18 mouse cellular contexts compared by ENCODE assay signal in genomic region chr7:25435546-25435851, GRCm38 (mm10). TPM values are rescaled to one million over a fixed set of nuclear protein-coding genes. Genes with fewer than 3 reads are reported as not detected.
DNase-seq lines count a peak whose midpoint lies in the region; ATAC-seq and TF ChIP-seq lines count a peak whose summit lies in the region.
"Had no signal": no experiment of that assay in that cellular context is flagged by ENCODE, and none has a peak within 500 bp of the region (broad histone marks: within the 10 kb centered on the region; RNA-seq: fewer than 3 reads in every experiment).

No protein-coding gene starts in this region.

- H3K4me3 ChIP-seq in kidney, adult 2 months (ENCODE audit: insufficient read depth, low read depth, low read length) = no peak overlapping the region
- H3K4me3 ChIP-seq in kidney, embryonic 14.5 days (ENCODE audit: low read length) = no peak overlapping the region
- no peak overlapping the region for H3K4me3 ChIP-seq in midbrain, embryonic 10.5 days
- no peak overlapping the region for H3K4me3 ChIP-seq in midbrain, embryonic 11.5 days (ENCODE audit: low read depth, low read length)
- H3K4me3 ChIP-seq in intestine, embryonic 16.5 days (ENCODE audit: low read length) = no peak overlapping the region
- no peak overlapping the region for H3K4me3 ChIP-seq in stomach, embryonic 15.5 days (replicated peaks)
- H3K4me3 ChIP-seq: embryonic facial prominence, embryonic 12.5 days; forebrain, embryonic 12.5 days; neural tube, embryonic 15.5 days had no signal

- no peaks in the 10 kb centered on the region for H3K27me3 ChIP-seq in kidney, adult 2 months (replicated peaks; ENCODE audit: control insufficient read depth, insufficient read depth, low read length)
- no peaks in the 10 kb centered on the region for H3K27me3 ChIP-seq in kidney, embryonic 14.5 days (ENCODE audit: control insufficient read depth, insufficient read depth, low read length)
- no peaks in the 10 kb centered on the region for H3K27me3 ChIP-seq in midbrain, embryonic 10.5 days (ENCODE audit: low read depth, poor library complexity, severe bottlenecking)
- H3K27me3 ChIP-seq in midbrain, embryonic 11.5 days (ENCODE audit: control insufficient read depth, insufficient read depth, low read length) = no peaks in the 10 kb centered on the region
- no peaks in the 10 kb centered on the region for H3K27me3 ChIP-seq in intestine, embryonic 16.5 days (replicated peaks; ENCODE audit: control insufficient read depth, insufficient read depth, low read length)
- H3K27me3 ChIP-seq in stomach, embryonic 15.5 days (replicated peaks) = no peaks in the 10 kb centered on the region
- H3K27me3 ChIP-seq: embryonic facial prominence, embryonic 12.5 days; forebrain, embryonic 12.5 days; neural tube, embryonic 15.5 days had no signal

- TF ChIP-seq POLR2A in kidney, adult 2 months (IDR thresholded peaks at IDR 0.05; ENCODE audit: low read depth, low read length) = no peak

- peaks cover 5% of the 10 kb centered on the region for H3K4me1 ChIP-seq in kidney, adult 2 months (ENCODE audit: control insufficient read depth, insufficient read depth, low read length)
- H3K4me1 ChIP-seq in kidney, embryonic 14.5 days (ENCODE audit: control insufficient read depth, insufficient read depth, low read length) = peaks cover 11% of the 10 kb centered on the region; the same call in 1 of the 2 replicates
- H3K4me1 ChIP-seq in midbrain, embryonic 10.5 days = peaks cover 15% of the 10 kb centered on the region
- no peaks in the 10 kb centered on the region for H3K4me1 ChIP-seq in midbrain, embryonic 11.5 days (ENCODE audit: control insufficient read depth, insufficient read depth, low read length)
- peaks cover 10% of the 10 kb centered on the region for H3K4me1 ChIP-seq in intestine, embryonic 16.5 days (ENCODE audit: control insufficient read depth, insufficient read depth, low read length)
- H3K4me1 ChIP-seq in stomach, embryonic 15.5 days = peaks cover 23% of the 10 kb centered on the region; the same call in 1 of the 2 replicates

- WGBS in kidney, adult 2 months = 86% methylated on average over 2 of the region's 2 CpGs
- 78% methylated on average over 2 of the region's 2 CpGs for WGBS in kidney, embryonic 14.5 days
- WGBS in midbrain, embryonic 10.5 days = 70% methylated on average over 2 of the region's 2 CpGs
- WGBS in midbrain, embryonic 11.5 days = 89% methylated on average over 2 of the region's 2 CpGs
- 83% methylated on average over 2 of the region's 2 CpGs for WGBS in intestine, embryonic 16.5 days
- WGBS in stomach, embryonic 15.5 days = 87% methylated on average over 2 of the region's 2 CpGs

- ATAC-seq in kidney, embryonic 14.5 days (ENCODE audit: low FRiP score, low TSS enrichment) = no peak
- no peak for ATAC-seq in midbrain, embryonic 11.5 days (ENCODE audit: low FRiP score)
- no peak for ATAC-seq in intestine, embryonic 16.5 days
- no peak for ATAC-seq in stomach, embryonic 15.5 days (ENCODE audit: insufficient read depth, low FRiP score, low read depth)
- no peak for ATAC-seq in CD4-positive, CD25-positive, alpha-beta regulatory T cell, adult 4 months
- no peak for ATAC-seq in erythroid progenitor cell, adult 5-6 weeks (replicated peaks; ENCODE audit: low FRiP score, poor library complexity, severe bottlenecking)
- ATAC-seq: midbrain, embryonic 16.5 days had no signal

- peak overlapping the region; percentile 82 for H3K27ac ChIP-seq in kidney, adult 2 months (ENCODE audit: insufficient read depth, low read depth, low read length)
- no peak overlapping the region for H3K27ac ChIP-seq in kidney, embryonic 14.5 days (ENCODE audit: low read depth, low read length)
- H3K27ac ChIP-seq in midbrain, embryonic 10.5 days (replicated peaks) = 0 out of 2 replicates have a peak overlapping the region, but pooled peaks have one; percentile 7
- no peak overlapping the region for H3K27ac ChIP-seq in midbrain, embryonic 11.5 days (ENCODE audit: low read depth, low read length)
- H3K27ac ChIP-seq in intestine, embryonic 16.5 days (ENCODE audit: low read length) = peak overlapping the region; percentile 25; the same call in 1 of the 2 replicates
- H3K27ac ChIP-seq in stomach, embryonic 15.5 days = peak overlapping the region; percentile 48; the same call in 1 of the 2 replicates
- H3K27ac ChIP-seq: embryonic facial prominence, embryonic 12.5 days; forebrain, embryonic 12.5 days; liver, embryonic 14.5 days; neural tube, embryonic 15.5 days had no signal

- DNase-seq in kidney, adult 2 months = no peak
- no peak for DNase-seq in midbrain, embryonic 10.5 days (ENCODE audit: low spot score)
- no peak for DNase-seq in midbrain, embryonic 11.5 days (ENCODE audit: low spot score, missing footprints)
- DNase-seq: cerebellum, adult 8-10 months; gastrocnemius, postnatal 36 days had no signal

- H3K9me3 ChIP-seq in kidney, embryonic 14.5 days (ENCODE audit: control insufficient read depth, low read length) = no peaks in the 10 kb centered on the region
- H3K9me3 ChIP-seq in midbrain, embryonic 10.5 days (replicated peaks) = no peaks in the 10 kb centered on the region
- no peaks in the 10 kb centered on the region for H3K9me3 ChIP-seq in midbrain, embryonic 11.5 days (ENCODE audit: control insufficient read depth, low read length)
- H3K9me3 ChIP-seq in intestine, embryonic 16.5 days (ENCODE audit: control insufficient read depth, low read length) = no peaks in the 10 kb centered on the region
- no peaks in the 10 kb centered on the region for H3K9me3 ChIP-seq in stomach, embryonic 15.5 days
- H3K9me3 ChIP-seq: embryonic facial prominence, embryonic 12.5 days; forebrain, embryonic 12.5 days; neural tube, embryonic 15.5 days had no signal

- no peak overlapping the region for H3K9ac ChIP-seq in kidney, embryonic 14.5 days (ENCODE audit: low read depth, low read length)
- H3K9ac ChIP-seq in midbrain, embryonic 11.5 days (ENCODE audit: low read length) = no peak overlapping the region
- H3K9ac ChIP-seq in intestine, embryonic 16.5 days (ENCODE audit: low read depth, low read length) = no peak overlapping the region
- no peak overlapping the region for H3K9ac ChIP-seq in stomach, embryonic 15.5 days
- H3K9ac ChIP-seq: embryonic facial prominence, embryonic 12.5 days; forebrain, embryonic 12.5 days; liver, embryonic 14.5 days; neural tube, embryonic 15.5 days had no signal

- TF ChIP-seq CTCF in kidney, adult 2 months (conservative IDR thresholded peaks at IDR 0.05; ENCODE audit: insufficient read depth, insufficient read length, low read depth, low read length) = no peak

- no peak overlapping the region for H3K4me2 ChIP-seq in kidney, embryonic 14.5 days (replicated peaks; ENCODE audit: low read depth, low read length)
- no peak overlapping the region for H3K4me2 ChIP-seq in midbrain, embryonic 11.5 days
- H3K4me2 ChIP-seq in intestine, embryonic 16.5 days (ENCODE audit: low read depth, low read length) = no peak overlapping the region
- H3K4me2 ChIP-seq in stomach, embryonic 15.5 days = no peak overlapping the region
- H3K4me2 ChIP-seq: embryonic facial prominence, embryonic 12.5 days; forebrain, embryonic 12.5 days; neural tube, embryonic 15.5 days had no signal

- no peaks in the 10 kb centered on the region for H3K36me3 ChIP-seq in kidney, adult 2 months (ENCODE audit: control insufficient read depth, insufficient read depth, low read length)
- no peaks in the 10 kb centered on the region for H3K36me3 ChIP-seq in kidney, embryonic 14.5 days (ENCODE audit: control insufficient read depth, insufficient read depth, low read length)
- no peaks in the 10 kb centered on the region for H3K36me3 ChIP-seq in midbrain, embryonic 10.5 days
- H3K36me3 ChIP-seq in midbrain, embryonic 11.5 days (ENCODE audit: control insufficient read depth, insufficient read depth, low read length) = no peaks in the 10 kb centered on the region
- H3K36me3 ChIP-seq in intestine, embryonic 16.5 days (ENCODE audit: control insufficient read depth, insufficient read depth, low read length) = no peaks in the 10 kb centered on the region
- no peaks in the 10 kb centered on the region for H3K36me3 ChIP-seq in stomach, embryonic 15.5 days
- H3K36me3 ChIP-seq: embryonic facial prominence, embryonic 12.5 days; forebrain, embryonic 12.5 days; neural tube, embryonic 15.5 days had no signal

RNA-seq across cellular contexts. Expression of gene Cxcl17, which starts 22.8 kb away (rescaled TPM):
- polyA plus RNA-seq in kidney, adult 2 months (2012; rRNA removed) = 0.11 and 0.18 TPM in 2 replicates
- polyA plus RNA-seq in kidney, embryonic 14.5 days (2014; fragmentation: Nextera tagmentation; extraction: Ambion mirVana) = 0.27 and 0.30 TPM in 2 replicates
- polyA plus RNA-seq in midbrain, embryonic 10.5 days (2016; fragmentation: Nextera tagmentation; extraction: Ambion mirVana) = 0.31 and 0.37 TPM in 2 replicates
- 0.18 and 0.22 TPM in 2 replicates for polyA plus RNA-seq in midbrain, embryonic 11.5 days (2014; fragmentation: Nextera tagmentation; extraction: Ambion mirVana)
- polyA plus RNA-seq in intestine, embryonic 16.5 days (2015; fragmentation: Nextera tagmentation; extraction: Ambion mirVana) = 0.18 and 0.43 TPM in 2 replicates
- polyA plus RNA-seq in stomach, embryonic 15.5 days (2015; fragmentation: Nextera tagmentation; extraction: Ambion mirVana) = 0.36 and 0.42 TPM in 2 replicates
- polyA plus RNA-seq in CD4-positive, CD25-positive, alpha-beta regulatory T cell, adult 4 months (2017; shearing (Covaris generic)) = not detected
- not detected in 2 replicates for total RNA-seq in erythroid progenitor cell, adult 5-6 weeks (2015; ENCODE audit: low replicate concordance)
- not detected in 2 replicates for total RNA-seq in erythroid progenitor cell, adult 5-6 weeks (2017; ENCODE audit: low replicate concordance)
- total RNA-seq: adrenal gland, postnatal 4 days; gastrocnemius, postnatal 36 days; left cerebral cortex, postnatal 10 days had no signal
- polyA plus RNA-seq: hindbrain, embryonic 11.5 days; liver, embryonic 14.5 days had no signal

RNA-seq across cellular contexts. Expression of gene Lipe, which starts 37.0 kb away (rescaled TPM):
- 63.4 and 63.8 TPM in 2 replicates for polyA plus RNA-seq in kidney, adult 2 months (2012; rRNA removed)
- polyA plus RNA-seq in kidney, embryonic 14.5 days (2014; fragmentation: Nextera tagmentation; extraction: Ambion mirVana) = 5.3 and 6.8 TPM in 2 replicates
- polyA plus RNA-seq in midbrain, embryonic 10.5 days (2016; fragmentation: Nextera tagmentation; extraction: Ambion mirVana) = 4.7 and 7.0 TPM in 2 replicates
- polyA plus RNA-seq in midbrain, embryonic 11.5 days (2014; fragmentation: Nextera tagmentation; extraction: Ambion mirVana) = 1.7 and 2.3 TPM in 2 replicates
- 9.1 and 11.8 TPM in 2 replicates for polyA plus RNA-seq in intestine, embryonic 16.5 days (2015; fragmentation: Nextera tagmentation; extraction: Ambion mirVana)
- polyA plus RNA-seq in stomach, embryonic 15.5 days (2015; fragmentation: Nextera tagmentation; extraction: Ambion mirVana) = 8.3 and 8.4 TPM in 2 replicates
- 10 to 100 TPM; 14.2 to 24.4 TPM for polyA plus RNA-seq in CD4-positive, CD25-positive, alpha-beta regulatory T cell, adult 4 months (2017; shearing (Covaris generic))
- total RNA-seq in erythroid progenitor cell, adult 5-6 weeks (2015; ENCODE audit: low replicate concordance) = 1.1 and 10.9 TPM in 2 replicates
- total RNA-seq in erythroid progenitor cell, adult 5-6 weeks (2017; ENCODE audit: low replicate concordance) = 0.23 and 13.1 TPM in 2 replicates

RNA-seq across cellular contexts. Expression of gene Ceacam1, which starts 41.9 kb away (rescaled TPM):
- 32.1 TPM in 2 replicates for polyA plus RNA-seq in kidney, adult 2 months (2012; rRNA removed)
- polyA plus RNA-seq in kidney, embryonic 14.5 days (2014; fragmentation: Nextera tagmentation; extraction: Ambion mirVana) = 2.3 and 5.7 TPM in 2 replicates
- 0.53 and 0.61 TPM in 2 replicates for polyA plus RNA-seq in midbrain, embryonic 10.5 days (2016; fragmentation: Nextera tagmentation; extraction: Ambion mirVana)
- polyA plus RNA-seq in midbrain, embryonic 11.5 days (2014; fragmentation: Nextera tagmentation; extraction: Ambion mirVana) = 0.45 and 0.54 TPM in 2 replicates
- 40.6 and 46.7 TPM in 2 replicates for polyA plus RNA-seq in intestine, embryonic 16.5 days (2015; fragmentation: Nextera tagmentation; extraction: Ambion mirVana)
- 32.4 and 54.7 TPM in 2 replicates for polyA plus RNA-seq in stomach, embryonic 15.5 days (2015; fragmentation: Nextera tagmentation; extraction: Ambion mirVana)
- 1 to 10 TPM in 1 of 2 experiments, not detected in 1; 1.2 TPM for polyA plus RNA-seq in CD4-positive, CD25-positive, alpha-beta regulatory T cell, adult 4 months (2017; shearing (Covaris generic))
- total RNA-seq in erythroid progenitor cell, adult 5-6 weeks (2015; ENCODE audit: low replicate concordance) = 52.0 and 58.4 TPM in 2 replicates
- total RNA-seq in erythroid progenitor cell, adult 5-6 weeks (2017; ENCODE audit: low replicate concordance) = 9.5 and 13.3 TPM in 2 replicates

Comparison
In these comparisons a context has a peak if more than half of its experiments do, and no peak if none do; other contexts are left out.
1. H3K27ac ChIP-seq: peak in kidney, adult 2 months (single experiment), midbrain, embryonic 10.5 days (single experiment), intestine, embryonic 16.5 days (single experiment) and stomach, embryonic 15.5 days (single experiment); none in kidney, embryonic 14.5 days (single experiment) and midbrain, embryonic 11.5 days (single experiment).